Mouse (Mus musculus): ENCODE measurements around the gene Lgals2.
A peak's percentile ranks its signal among the peaks of the same experiment; 100 is the strongest.

Lgals2 gene

GRCm38 (mm10) chr15:78810146-78810545 is 45.2 kb downstream of the Lgals2 start:
- no peak for DNase-seq

GRCm38 (mm10) chr15:78809739-78810138 is 45.6 kb downstream of the Lgals2 start:
- no peak for DNase-seq

- no peak for DNase-seq
These were observed 46.3 kb downstream of the Lgals2 start for GRCm38 (mm10) chr15:78808980-78809379.

- no peak for DNase-seq
These were observed 48.2 kb downstream of the Lgals2 start for GRCm38 (mm10) chr15:78807141-78807540.

GRCm38 (mm10) chr15:78806614-78807013 is 48.7 kb downstream of the Lgals2 start:
- DNase-seq, result no peak

GRCm38 (mm10) chr15:78805351-78805750 is 50.0 kb downstream of the Lgals2 start:
- DNase-seq, result no peak

- DNase-seq, result no peak
These were observed 51.0 kb downstream of the Lgals2 start for GRCm38 (mm10) chr15:78804326-78804725.

GRCm38 (mm10) chr15:78803499-78803900 is 51.8 kb downstream of the Lgals2 start:
- peak; percentile 66 for DNase-seq

- DNase-seq, result peak; percentile 77
These were observed 52.4 kb downstream of the Lgals2 start, which contains the start of gene Card10 for GRCm38 (mm10) chr15:78802776-78803391. Gene Card10 (minus strand): TSS chr15:78803042.

GRCm38 (mm10) chr15:78801971-78802741 is 53.2 kb downstream of the Lgals2 start:
- DNase-seq, result peak; percentile 32

GRCm38 (mm10) chr15:78801571-78801970 is 53.8 kb downstream of the Lgals2 start:
- DNase-seq, result no peak
